Mouse (Mus musculus) A20 (cell line): Measurements from ENCODE around the gene Rbmxl1.
"Not testable (repeated sequence)": the region's sequence is repeated elsewhere in the genome, so short reads cannot be mapped to it uniquely, and the experiment has no call there.

Experiments
- DNase-seq: peaks from one replicate; pipeline ENCODE4 v3.0.0-alpha.2; 2011; ENCODE audit warnings: low read depth, low spot score

Gene Rbmxl1

DNA sequence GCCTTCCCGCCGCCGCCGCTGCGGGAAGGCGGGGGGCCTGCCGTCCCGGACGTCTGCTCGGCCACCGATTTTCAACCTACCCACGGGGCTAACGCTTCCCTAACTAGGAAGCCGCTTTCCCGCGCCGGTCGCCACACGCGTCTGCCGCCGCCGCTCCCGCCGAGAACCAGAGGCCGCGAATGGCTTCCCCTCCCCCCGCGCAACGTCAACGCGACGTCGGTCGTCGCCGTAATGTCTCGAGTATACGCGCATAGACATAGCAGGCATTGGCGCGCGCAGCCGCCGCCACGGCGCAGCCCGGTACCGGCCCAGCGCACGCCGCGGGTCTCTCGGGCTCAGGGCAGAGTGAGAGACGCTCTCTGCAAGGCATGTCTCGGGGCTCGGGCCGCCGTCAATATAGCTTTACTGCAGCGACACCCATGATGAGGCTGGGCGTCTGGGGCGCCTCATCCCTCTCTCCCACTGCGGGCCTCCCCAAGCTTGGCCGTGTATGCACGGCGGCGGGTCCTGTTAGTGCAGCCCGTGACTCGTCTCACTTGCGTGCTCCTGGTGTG lies at the start of gene Rbmxl1:
Gene Rbmxl1 (minus strand): TSS at position 180 of the 554 bp plus-strand sequence.
- DNase-seq = peak; percentile 94

DNA sequence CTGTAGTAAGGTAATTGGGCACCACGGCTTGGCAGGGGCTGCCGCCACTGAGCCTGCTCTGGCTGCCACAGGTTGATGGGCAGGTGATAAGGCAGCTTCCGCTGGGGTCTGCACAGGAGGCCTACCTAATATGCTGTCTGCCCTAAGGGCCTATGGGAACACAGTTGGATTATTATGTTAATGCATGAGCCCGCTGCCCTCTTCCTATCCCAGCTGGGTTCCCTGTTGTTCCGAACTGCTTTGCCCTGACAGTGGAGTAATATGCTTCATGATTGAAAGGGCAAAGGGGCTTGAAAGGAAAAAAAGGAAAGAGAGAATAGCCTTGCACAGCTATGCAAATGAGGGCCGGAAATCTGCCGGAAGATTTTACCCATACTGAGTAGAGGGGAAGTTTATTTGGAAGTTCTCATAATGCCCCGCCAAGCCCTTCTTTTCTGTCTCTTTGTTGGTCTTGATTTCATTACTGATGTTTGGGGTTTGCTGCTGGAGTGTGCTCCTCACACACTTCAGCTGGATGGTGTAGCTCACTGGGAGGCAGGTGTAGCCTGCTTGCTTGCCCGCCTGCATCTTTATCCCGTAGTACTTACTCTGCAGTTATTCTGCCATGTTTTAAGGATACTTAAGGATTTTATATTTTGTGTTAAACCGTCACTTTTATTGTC lies 48.2 kb upstream of the Rbmxl1 start:
- no peak for DNase-seq

DNA sequence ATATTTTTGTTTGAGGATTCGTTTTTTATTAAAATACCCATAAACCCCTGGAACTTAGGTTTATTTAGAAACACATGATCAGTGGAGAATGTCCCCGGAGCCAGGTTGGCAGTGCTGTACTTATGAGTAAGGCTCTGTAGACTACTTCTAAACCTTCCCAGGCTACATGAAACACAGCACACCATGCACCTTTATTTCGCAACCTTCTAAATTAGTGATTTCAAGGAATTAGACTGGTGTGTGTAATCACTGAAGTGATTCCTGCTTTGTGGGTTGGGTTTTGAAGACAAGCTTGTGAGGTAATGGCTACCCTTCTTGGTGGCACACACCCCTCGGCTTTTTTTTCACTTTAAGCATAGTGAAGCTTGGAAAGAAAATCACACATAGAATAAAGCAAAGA lies 47.1 kb upstream of the Rbmxl1 start:
- no peak for DNase-seq

DNA sequence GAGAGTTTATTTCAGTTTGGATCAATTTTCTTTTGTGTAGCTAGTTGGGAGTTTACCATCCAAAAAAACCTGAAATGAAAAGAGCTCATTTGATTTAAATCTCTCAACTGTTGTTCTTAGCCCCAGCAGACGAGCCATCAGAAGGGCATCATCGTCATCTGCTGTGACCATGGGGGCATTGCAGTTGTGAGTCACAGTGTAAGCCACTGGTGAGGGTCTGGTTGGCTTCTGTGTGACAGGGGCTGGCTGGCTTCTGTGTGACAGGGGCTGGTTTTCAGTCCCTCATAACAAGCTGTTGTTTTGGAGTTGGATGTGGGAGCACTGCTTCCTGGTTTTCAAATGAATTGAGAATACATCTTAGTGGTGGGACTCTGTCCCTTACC lies 42.0 kb upstream of the Rbmxl1 start:
- no peak for DNase-seq

DNA sequence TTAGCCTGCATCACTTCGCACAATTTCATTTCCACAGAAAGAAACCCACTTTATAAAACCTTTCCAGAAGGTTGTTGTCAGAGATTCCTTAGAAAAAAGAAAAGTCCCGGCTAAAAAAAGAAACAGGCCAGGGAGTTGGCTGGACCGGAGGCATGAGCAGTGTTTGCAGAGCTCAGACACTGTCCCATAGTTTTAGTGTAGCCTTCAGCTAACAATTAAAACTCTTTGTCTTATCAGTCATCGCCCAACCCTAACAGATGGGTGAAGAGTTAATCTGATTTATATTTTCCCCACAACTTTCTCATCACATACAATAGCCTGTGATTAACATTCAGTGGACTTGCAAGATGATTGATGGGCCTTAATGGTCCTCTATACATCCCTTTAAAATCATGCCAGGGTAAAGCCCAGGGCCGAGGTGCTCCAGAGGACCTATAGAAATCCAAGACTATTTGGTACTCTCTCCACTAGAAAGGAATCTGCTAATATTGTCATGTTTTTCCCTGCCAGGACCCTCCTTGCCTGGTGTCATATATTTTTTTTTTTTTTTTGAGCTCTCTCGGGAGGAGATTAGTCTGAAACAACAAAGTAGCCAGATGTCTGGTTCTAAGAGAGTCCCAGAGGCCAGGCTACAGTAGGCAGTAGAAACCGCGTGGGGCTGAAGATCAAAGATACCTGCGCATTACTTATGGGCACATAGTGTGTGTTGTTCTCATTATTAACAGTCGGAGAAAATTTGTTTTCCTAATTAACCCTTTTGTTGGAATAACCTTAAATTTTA lies 41.5 kb upstream of the Rbmxl1 start:
- no peak for DNase-seq

DNA sequence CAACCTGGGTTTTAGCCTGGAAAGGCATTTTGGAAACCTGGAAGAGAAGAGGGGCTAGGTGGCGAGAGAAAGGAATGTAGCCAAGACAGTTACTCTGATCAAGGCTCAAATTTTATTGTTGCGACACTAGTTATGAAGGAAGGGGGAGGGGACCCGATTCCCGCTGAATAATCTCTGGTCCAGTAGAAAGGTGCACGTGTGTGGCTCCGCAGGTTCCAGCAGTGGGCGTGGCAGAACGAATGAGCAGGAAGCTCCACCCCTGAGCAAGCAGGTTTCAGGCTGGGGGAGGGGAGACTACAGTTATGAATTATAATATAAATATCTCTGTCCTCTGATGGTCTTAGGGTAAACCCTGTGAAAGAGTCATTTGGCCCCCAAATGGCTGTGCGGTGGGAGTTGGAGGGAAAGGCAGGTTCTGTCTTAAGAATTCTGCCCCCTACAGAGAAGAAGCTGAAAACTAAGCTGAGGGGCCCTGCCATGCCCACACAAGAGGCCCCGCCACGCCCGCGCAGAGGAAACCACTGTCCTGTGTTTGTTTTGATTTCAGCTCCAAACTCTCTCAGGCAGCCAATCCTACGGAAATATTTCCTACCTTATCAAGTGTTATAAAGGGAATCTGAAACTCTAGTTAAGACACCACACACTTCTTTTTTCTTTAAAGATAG lies 36.6 kb upstream of the Rbmxl1 start:
- not testable (repeated sequence) for DNase-seq

DNA sequence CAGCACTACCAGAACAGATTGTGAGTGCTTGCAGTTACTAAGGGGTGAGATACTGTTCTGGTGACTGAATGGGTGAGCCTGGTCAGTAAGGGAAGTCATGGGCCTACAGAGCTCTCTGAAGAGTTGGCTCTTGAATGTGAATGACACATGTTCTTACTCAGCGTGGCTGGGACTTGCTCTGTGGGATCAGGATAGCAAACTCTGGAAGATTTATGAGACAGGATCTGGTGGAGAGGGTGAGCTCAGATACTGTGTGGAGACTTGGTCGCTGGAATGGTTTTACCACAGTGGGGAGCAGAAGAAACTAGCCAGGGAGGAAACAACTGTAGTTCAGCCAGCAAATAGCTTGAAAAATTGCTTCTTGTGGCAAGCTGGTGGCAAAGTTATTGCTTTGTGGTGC lies 35.8 kb upstream of the Rbmxl1 start:
- no peak for DNase-seq

DNA sequence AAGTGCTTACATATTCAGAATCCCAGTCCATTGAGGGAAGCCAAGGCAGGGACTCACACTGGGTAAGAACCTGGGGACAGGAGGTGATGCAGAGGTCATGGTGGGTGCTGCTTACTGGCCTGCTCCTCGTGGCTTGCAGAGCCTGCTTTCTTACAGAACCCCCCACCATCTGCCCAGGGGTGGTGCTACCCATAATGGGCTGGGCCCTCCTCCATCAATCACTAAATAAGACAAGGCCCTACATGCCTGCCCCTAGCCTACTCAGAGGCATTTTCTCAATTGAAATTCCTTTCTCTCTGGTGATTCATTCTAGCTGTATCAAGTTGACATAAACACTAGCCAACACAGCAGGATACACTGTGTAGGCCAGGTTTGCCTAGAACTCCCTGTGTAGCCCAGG lies 34.9 kb upstream of the Rbmxl1 start:
- no peak for DNase-seq

DNA sequence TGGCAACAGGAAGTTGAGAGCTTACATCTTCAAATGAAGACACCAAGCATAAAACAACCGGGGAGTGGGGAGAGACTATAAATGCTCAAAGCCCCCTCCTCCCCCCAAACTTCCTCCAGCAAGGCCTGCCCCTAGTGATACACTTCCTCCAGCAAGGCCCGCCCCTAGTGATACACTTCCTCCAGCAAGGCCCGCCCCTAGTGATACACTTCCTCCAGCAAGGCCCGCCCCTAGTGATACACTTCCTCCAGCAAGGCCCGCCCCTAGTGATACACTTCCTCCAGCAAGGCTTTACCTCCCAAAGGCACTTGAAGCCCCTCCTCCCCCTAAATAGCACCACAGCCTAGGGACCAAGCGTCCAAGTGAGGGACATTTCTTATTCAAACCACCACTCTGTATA lies 34.0 kb upstream of the Rbmxl1 start:
- DNase-seq = not testable (repeated sequence)

DNA sequence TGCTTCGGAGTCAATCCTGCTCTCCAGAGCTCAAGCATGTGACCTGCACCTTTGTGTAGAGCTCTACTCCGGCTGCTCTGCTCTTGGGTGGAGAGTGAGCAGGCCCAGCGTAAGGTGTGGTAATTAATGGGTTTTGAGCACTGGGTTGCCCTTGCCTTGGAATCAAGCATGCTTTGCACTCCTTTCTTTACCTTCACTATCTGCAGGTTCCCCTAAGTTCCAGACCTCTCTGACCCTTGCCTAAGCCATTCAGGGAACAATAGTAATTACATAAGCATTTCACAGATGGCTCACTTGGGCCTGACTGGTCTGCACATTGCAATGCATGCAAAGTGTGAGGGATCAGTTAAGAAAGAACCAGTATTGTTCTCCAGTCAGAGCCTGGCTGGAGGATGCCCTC lies 29.1 kb upstream of the Rbmxl1 start:
- DNase-seq = no peak

DNA sequence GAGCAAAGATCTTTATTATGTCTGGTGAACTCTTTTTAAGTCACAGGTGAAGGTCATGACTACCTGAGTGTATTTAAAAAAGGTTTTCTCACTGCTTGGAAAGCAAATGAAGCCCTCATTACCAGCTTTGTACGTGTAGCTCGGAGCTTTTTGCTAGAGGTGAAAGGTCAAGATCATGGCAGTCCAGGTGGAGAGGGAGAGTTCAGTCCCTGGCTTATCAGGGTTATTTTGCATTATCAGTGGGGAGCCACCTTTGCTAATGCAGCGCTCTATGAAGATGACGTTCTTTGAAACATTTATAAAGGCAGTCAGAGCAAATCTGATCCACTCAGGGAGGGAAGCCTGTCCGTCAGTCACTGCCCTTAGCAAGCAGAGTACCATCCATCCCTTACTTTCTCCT lies 28.0 kb upstream of the Rbmxl1 start:
- no peak for DNase-seq

DNA sequence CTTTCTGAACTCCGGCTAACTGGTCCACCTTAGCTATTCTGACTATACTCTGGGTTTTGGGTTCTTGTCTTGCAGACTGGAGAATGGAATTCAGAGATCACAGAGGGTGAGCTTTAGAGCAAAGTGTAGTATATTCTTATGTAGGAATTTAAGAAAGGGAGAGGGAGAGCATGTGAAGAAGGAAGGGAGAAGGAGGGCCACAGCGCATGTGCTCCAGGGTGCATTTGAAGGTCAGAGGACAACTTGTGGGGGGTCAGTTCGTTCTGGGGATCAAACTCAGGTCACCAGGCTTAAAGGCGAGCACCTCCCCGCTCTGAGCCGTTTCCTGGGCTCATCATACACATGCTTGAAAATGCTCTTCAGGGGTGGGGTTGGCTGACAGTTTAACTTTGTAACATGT lies 25.3 kb upstream of the Rbmxl1 start:
- DNase-seq = no peak

DNA sequence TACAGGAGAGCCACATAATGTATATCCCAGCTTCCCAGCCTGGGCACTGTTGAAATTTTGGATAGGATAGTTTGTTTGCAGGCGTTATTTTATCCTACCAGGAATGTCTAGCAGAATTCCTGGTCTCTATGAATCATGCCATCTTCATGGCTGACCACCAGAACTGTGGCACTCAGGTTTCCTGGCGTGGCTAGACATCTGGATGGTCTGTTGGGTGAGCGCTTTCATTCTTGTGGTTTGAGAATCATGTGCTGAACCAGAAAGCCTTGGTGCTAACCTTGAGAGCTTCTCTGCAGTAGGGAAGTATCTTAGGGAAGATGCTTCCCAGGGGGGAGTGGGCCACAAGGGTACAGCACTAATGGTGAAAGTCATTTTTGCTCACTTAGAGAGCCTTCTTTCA lies 6.4 kb upstream of the Rbmxl1 start:
- DNase-seq = no peak

DNA sequence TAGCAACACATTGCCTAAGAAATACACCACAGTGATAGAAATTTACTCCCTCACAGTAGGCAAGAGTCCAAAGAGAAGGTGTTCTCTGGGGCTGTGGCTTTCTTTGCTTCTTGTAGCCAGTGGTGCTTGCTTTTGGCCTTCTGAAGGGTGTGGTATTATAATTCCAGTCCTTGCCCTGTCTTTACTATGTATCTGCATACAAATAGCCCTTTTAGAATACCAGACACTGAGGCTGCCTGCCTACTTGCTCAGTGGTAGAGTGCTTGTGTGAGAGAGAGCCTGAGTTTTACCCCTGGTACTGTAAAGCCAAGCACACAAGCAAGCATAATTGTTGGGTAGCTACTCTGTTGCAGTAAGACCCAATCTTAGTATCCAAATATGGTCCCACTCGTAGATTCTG lies 6.0 kb upstream of the Rbmxl1 start:
- no peak for DNase-seq

DNA sequence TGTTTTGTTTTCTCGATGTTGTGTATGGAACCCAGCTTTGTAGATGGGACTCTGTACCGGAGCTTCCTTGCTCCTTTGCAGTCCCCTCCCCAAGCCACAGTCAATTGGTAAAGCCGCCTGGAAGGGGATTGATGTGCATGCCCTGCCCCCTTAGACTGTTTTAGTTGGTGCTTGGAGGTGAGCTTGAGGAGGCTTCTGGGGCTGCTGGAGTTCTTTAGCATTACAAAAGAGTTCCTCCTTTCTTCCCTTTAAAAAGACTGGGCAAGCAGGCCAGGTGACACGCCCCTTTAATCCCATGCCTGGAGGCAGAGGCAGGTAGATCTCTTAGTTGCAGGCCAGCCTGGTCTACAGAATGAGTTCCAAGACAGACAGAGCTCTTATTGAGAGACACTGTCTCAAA lies 4.4 kb upstream of the Rbmxl1 start:
- DNase-seq = no peak

DNA sequence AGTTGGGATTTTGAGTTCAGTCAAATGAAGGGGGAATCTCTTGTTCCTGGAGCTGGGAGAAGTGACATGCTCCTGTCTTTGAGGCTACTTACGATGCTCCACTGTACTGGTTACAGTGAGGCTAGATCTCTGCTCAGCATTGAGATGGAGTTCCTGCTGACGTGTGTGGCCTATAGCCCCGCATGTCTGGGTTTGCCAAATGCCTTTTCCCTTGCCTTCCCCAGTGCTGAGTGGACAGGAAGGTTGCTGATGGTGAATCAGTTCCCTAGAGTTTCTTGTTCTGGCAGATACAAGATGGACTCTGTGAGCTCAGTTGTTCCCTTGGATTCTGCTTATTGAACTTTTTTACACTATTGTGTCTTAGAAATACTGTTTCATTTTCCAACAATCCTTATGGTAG lies 2.2 kb upstream of the Rbmxl1 start:
- peak; percentile 26 for DNase-seq

DNA sequence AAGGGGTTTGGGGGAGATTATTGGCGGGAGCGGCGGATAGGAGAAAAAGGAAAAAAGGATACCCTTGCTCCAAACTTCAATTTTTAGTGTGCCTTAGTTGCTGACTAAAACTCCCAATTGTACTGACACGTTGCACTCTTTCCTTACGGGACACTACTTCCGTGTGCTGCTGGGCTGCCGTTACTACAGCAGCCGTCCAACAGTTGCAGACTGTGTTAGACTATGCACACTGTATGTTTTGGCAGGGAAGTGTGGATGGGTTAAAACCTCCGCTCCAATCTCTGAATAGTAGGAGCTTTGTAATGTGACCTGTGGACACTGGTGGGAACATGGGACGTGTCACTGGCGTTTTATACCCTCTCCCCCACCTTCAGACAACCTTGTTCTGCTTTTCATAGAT lies 1.4 kb upstream of the Rbmxl1 start:
- DNase-seq = peak; percentile 67

DNA sequence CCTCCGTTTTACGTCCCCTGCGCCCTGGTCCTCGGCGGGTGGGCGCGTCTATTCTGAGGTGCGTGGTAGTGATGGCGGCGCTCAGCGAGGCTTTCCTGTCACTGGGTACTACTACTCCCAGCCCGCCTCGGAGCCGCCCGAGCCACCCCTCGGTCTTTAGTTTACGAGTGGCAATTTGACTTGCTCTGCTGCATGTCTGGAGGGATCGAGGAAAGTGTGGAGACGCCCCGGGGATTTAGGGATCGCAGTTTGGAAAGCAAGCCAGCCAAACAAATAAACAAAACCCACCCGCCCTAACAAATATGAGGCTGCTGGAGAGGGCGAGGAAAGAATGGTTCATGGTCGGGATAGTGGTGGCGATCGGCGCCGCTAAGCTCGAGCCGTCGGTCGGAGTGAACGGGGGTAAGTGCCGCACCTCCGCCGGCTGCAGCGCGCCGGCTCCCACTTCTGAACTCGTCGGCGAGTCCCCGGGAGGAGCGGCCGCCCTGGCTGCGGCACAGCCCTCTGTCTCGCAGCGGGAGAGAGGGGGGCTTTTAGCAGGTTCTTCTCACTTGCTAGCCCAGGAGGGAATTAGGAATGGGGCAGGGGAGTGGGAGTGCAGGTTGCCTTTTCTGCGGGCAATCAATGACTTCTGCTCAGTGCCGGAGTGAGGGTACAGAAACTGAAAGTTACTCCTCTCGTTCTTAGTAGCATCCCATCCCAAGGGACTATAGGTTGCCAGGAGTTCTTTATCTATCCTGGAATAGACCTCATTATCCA lies 754 bp upstream of the Rbmxl1 start, which contains the start of gene Slc10a7:
Gene Slc10a7 (plus strand): TSS at position 74 of the 759 bp plus-strand sequence.
- DNase-seq = peak; percentile 68

DNA sequence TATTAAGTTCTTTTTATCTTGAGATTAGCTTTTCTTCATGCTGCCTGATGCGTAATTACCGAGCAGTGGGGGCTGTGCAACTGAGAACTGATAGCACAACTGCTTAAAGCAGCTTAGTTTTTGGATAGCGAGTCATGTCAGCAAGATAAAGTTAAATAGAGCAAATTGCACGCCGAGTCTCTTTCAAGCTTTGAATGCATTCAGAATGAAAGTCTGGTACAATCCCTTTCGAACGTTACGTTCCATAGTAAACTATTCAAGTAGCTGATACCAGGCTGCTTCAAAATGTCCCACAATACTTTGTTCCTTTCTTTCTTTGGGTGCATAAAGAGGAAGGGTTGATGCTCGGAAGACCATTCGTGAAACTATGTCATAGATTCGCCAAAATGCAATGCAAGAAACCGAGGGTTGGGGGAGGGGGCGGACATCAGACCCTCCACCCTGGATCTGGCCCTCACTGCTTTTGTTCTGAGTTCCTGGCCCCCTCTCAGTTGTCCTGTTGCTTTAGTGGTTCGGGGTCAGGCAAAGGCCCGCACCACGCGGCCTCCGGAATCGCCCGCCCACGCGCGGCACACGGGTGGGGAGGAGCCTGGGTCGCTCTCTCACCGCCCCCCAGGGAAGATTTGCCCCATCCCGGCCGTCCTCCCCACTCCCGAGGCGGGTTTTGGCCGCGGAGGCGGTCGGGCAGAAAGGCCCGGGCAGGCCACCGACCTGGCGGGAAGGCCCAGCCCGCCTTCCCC lies 549 bp downstream of the Rbmxl1 start:
- DNase-seq = peak; percentile 73

DNA sequence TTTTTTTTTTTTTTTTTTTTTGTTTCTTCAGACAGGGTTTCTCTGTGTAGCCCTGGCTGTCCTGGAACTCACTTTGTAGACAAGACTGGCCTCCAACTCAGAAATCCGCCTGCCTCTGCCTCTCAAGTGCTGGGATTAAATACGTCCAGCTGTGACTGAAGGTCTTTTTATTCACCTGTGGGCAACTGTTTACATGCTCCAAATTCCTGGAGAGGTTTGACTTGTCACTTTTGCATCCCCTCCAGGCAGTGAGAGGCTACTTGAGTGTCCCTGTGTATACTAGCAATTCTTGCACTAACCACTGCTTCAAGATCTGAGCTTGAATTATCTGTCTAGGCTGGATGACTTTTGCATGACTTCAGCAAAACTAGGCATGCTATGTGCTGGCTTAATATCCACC lies 6.0 kb downstream of the Rbmxl1 start:
- DNase-seq = peak; percentile 15

DNA sequence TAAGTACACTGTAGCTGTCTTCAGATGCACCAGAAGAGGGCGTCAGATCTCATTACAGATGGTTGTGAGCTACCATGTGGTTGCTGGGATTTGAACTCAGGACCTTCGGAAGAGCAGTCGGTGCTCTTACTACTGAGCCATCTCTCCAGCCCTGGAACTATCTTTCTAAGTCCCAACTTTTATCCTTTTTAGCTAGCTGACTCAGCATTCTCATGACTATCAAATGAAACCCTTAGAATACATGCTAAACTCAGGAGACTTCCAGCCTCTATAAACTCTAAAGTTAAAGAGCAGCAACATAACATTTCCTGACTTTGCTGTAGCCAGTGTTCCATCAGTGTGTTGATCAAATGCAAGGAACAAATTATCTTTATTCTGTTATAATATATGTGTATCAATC lies 12.4 kb downstream of the Rbmxl1 start:
- DNase-seq = not testable (repeated sequence)
